Mouse (Mus musculus) thymus, adult 2 months (tissue): ENCODE measurements at regions not wholly inside any gene's neighbourhood (a gene's known extent, or its start where the extent isn't known, plus 50 kb on each side); places are given as distances from the start of the nearest gene placed in this dataset.

ENCODE experiments used
- DNase-seq: peaks from one replicate; pipeline ENCODE4 v3.0.0; 2021
- H3K27ac ChIP-seq: fragments of 200-500 bp; 2 replicates; pipeline ENCODE4 v1.5.1; 2012; ENCODE audit warnings: low read length, control low read depth; ENCODE audit not compliant: control insufficient read depth, insufficient read depth
- H3K27me3 ChIP-seq: fragments of 200-500 bp; 2 replicates; pipeline ENCODE4 v1.6.1; 2012; ENCODE audit warnings: mild to moderate bottlenecking, low read length, moderate library complexity, mixed read lengths; ENCODE audit not compliant: control insufficient read depth, insufficient read depth
- H3K36me3 ChIP-seq: fragments of 200-500 bp; 2 replicates; pipeline ENCODE4 v1.6.1; 2012; ENCODE audit warnings: mild to moderate bottlenecking, low read length, moderate library complexity; ENCODE audit not compliant: control insufficient read depth, insufficient read depth
- H3K4me1 ChIP-seq: fragments of 200-500 bp; replicated peaks from 2 replicates; pipeline ENCODE4 v1.6.1; 2012; ENCODE audit warnings: low read length; ENCODE audit not compliant: control insufficient read depth, insufficient read depth
- H3K4me3 ChIP-seq: fragments of 200-500 bp; 2 replicates; pipeline ENCODE4 v1.5.1; 2012; ENCODE audit warnings: mild to moderate bottlenecking, low read length, control low read depth, moderate library complexity; ENCODE audit not compliant: control insufficient read depth, insufficient read depth
- CTCF ChIP-seq: fragments of 200-500 bp; IDR thresholded peaks from 2 replicates; pipeline ENCODE4 v1.5.1; 2012; ENCODE audit warnings: mild to moderate bottlenecking, control low read depth, low read length, moderate library complexity, borderline replicate concordance; ENCODE audit not compliant: control insufficient read depth, poor library complexity, insufficient read depth; ENCODE audit errors: extremely low read depth
- POLR2A ChIP-seq: fragments of 200-500 bp; IDR thresholded peaks from 2 replicates; pipeline ENCODE4 v1.6.1; 2012; ENCODE audit warnings: mild to moderate bottlenecking, low read length, control low read depth, moderate library complexity; ENCODE audit not compliant: control insufficient read depth, poor library complexity, insufficient read depth; ENCODE audit errors: extremely low read depth
- WGBS: fragments of 180-500 bp; shearing (Covaris S2); methylation state at CpG from one replicate; pipeline ENCODE4 v1.1.7; 2018; 5-methylcytosine and 5-hydroxymethylcytosine counted together

GRCm38 (mm10) chr11:64579826-64580225 lies 143.4 kb upstream of the F930015N05Rik start:
- 93% methylated on average over 3 of the region's 3 CpGs for WGBS
- H3K27ac ChIP-seq: no peak overlapping the region
- no peaks in the 10 kb centered on the region for H3K27me3 ChIP-seq
- H3K4me1 ChIP-seq: no peaks in the 10 kb centered on the region
- TF ChIP-seq POLR2A: no peak
- TF ChIP-seq CTCF: no peak
- no peak for DNase-seq
- no peaks in the 10 kb centered on the region for H3K36me3 ChIP-seq
- no peak overlapping the region for H3K4me3 ChIP-seq

GRCm38 (mm10) chr11:64586056-64586455 lies 149.6 kb upstream of the F930015N05Rik start:
- Histone ChIP-seq H3K4me1 (no peaks in the 10 kb centered on the region), H3K4me3 (no peak overlapping the region), H3K36me3 (no peaks in the 10 kb centered on the region), H3K27ac (no peak overlapping the region), H3K27me3 (no peaks in the 10 kb centered on the region)
- no peak for TF ChIP-seq POLR2A
- TF ChIP-seq CTCF: no peak
- WGBS: 94% methylated on average over 6 of the region's 6 CpGs
- DNase-seq: no peak

- 95% methylated on average over 7 of the region's 7 CpGs for WGBS
- Histone ChIP-seq H3K27ac (no peak overlapping the region), H3K4me1 (no peaks in the 10 kb centered on the region), H3K36me3 (no peaks in the 10 kb centered on the region), H3K4me3 (no peak overlapping the region), H3K27me3 (no peaks in the 10 kb centered on the region)
- DNase-seq: no peak
- TF ChIP-seq POLR2A: no peak
- no peak for TF ChIP-seq CTCF
Observed at GRCm38 (mm10) chr11:64587034-64587710, 150.7 kb upstream of the F930015N05Rik start.

- Histone ChIP-seq H3K4me3 (no peak overlapping the region), H3K27me3 (no peaks in the 10 kb centered on the region), H3K4me1 (no peaks in the 10 kb centered on the region), H3K36me3 (no peaks in the 10 kb centered on the region), H3K27ac (no peak overlapping the region)
- 90% methylated on average over 13 of the region's 13 CpGs for WGBS
- no peak for DNase-seq
- TF ChIP-seq POLR2A: no peak
Observed at GRCm38 (mm10) chr11:64587751-64588600, 151.5 kb upstream of the F930015N05Rik start.

GRCm38 (mm10) chr11:64588601-64588989 lies 152.1 kb upstream of the F930015N05Rik start:
- DNase-seq: no peak
- Histone ChIP-seq H3K4me1 (no peaks in the 10 kb centered on the region), H3K27ac (no peak overlapping the region), H3K36me3 (no peaks in the 10 kb centered on the region), H3K4me3 (no peak overlapping the region), H3K27me3 (no peaks in the 10 kb centered on the region)
- TF ChIP-seq POLR2A: no peak
- TF ChIP-seq CTCF: no peak
- 21% methylated on average over 6 of the region's 6 CpGs for WGBS

GRCm38 (mm10) chr11:64589026-64589425 lies 152.6 kb upstream of the F930015N05Rik start:
- Histone ChIP-seq H3K4me1 (no peaks in the 10 kb centered on the region), H3K36me3 (no peaks in the 10 kb centered on the region), H3K27me3 (no peaks in the 10 kb centered on the region), H3K4me3 (no peak overlapping the region), H3K27ac (no peak overlapping the region)
- no peak for DNase-seq
- WGBS: 40% methylated on average over 7 of the region's 7 CpGs
- no peak for TF ChIP-seq POLR2A
- no peak for TF ChIP-seq CTCF
